Mouse (Mus musculus) ES-E14 (cell line): ENCODE measurements around the gene Ccr9. TPM values are rescaled to one million over a fixed set of nuclear protein-coding genes. Genes with fewer than 3 reads are reported as not detected.
"Not testable (repeated sequence)": the region's sequence is repeated elsewhere in the genome, so short reads cannot be mapped to it uniquely, and the experiment has no call there.

ENCODE experiments used
- DNase-seq: peaks from one replicate; pipeline ENCODE4 v3.0.0-alpha.2; 2013; ENCODE audit warnings: low read depth, low spot score
- H3K27ac ChIP-seq: 2 replicates; pipeline ENCODE4 v1.5.1; 2012; ENCODE audit warnings: low read depth, mild to moderate bottlenecking, low read length, moderate library complexity, mixed read lengths; ENCODE audit not compliant: poor library complexity, insufficient read depth, severe bottlenecking
- H3K36me3 ChIP-seq: 2 replicates; pipeline ENCODE4 v1.6.1; 2012; ENCODE audit warnings: mild to moderate bottlenecking, low read length, moderate library complexity, mixed read lengths; ENCODE audit not compliant: control insufficient read depth, poor library complexity, insufficient read depth, severe bottlenecking
- H3K4me1 ChIP-seq, 2 experiments: fragments of 150-350 bp in 1 of 2; sonication (generic) in 1 of 2; 2 replicates each; pipeline ENCODE4 v1.6.1; 2012; ENCODE audit warnings: low read length in 2 of 2, mild to moderate bottlenecking in 1 of 2, mixed read lengths in 1 of 2; ENCODE audit not compliant: control insufficient read depth in 2 of 2, insufficient read depth in 2 of 2, poor library complexity in 1 of 2
- H3K4me3 ChIP-seq, 2 experiments: fragments of 150-350 bp in 1 of 2; sonication (generic) in 1 of 2; 2 replicates each; pipeline ENCODE4 v1.5.1; 2012; ENCODE audit warnings: low read length in 2 of 2, low read depth in 1 of 2, mild to moderate bottlenecking in 1 of 2, mixed read lengths in 1 of 2; ENCODE audit not compliant: insufficient read depth in 1 of 2, poor library complexity in 1 of 2, severe bottlenecking in 1 of 2
- H3K9ac ChIP-seq: 2 replicates; pipeline ENCODE4 v1.6.1; 2012; ENCODE audit warnings: low read depth, mild to moderate bottlenecking, low read length, mixed read lengths; ENCODE audit not compliant: poor library complexity, insufficient read depth, severe bottlenecking
- H3K9me3 ChIP-seq: fragments of 150-350 bp; sonication (generic); 2 replicates; pipeline ENCODE4 v1.6.1; 2012; ENCODE audit warnings: low read depth, mild to moderate bottlenecking, low read length; ENCODE audit not compliant: control insufficient read depth, insufficient read depth
- CHD2 ChIP-seq: IDR thresholded peaks from 2 replicates; pipeline ENCODE4 v1.6.1; 2014; ENCODE audit warnings: mild to moderate bottlenecking, low read depth, low read length, inconsistent platforms
- HCFC1 ChIP-seq: IDR thresholded peaks from 2 replicates; pipeline ENCODE4 v1.6.1; 2012; ENCODE audit warnings: low read length, inconsistent platforms, borderline replicate concordance; ENCODE audit not compliant: insufficient read depth
- MAFK ChIP-seq: IDR thresholded peaks from 2 replicates; pipeline ENCODE4 v1.6.1; 2014; ENCODE audit warnings: mild to moderate bottlenecking, low read depth, low read length, inconsistent platforms; ENCODE audit not compliant: insufficient read depth
- ZC3H11A ChIP-seq: IDR thresholded peaks from 2 replicates; pipeline ENCODE4 v1.6.1; 2012; ENCODE audit warnings: low read depth, mild to moderate bottlenecking, inconsistent platforms, low read length, borderline replicate concordance
- ZNF384 ChIP-seq: IDR thresholded peaks from 2 replicates; pipeline ENCODE4 v1.6.1; 2012; ENCODE audit warnings: low read depth, low read length, inconsistent platforms
- in situ Hi-C, 2 experiments: fragments of 600-800 bp; cut with MboI; formaldehyde crosslinking; loops; one replicate each; pipeline ENCODE4 v1.15.1; 2025; ENCODE audit warnings: low sequenced_read_pairs in 2 of 2, inconsistent platforms in 1 of 2; ENCODE audit not compliant: unreplicated experiment in 2 of 2
- total RNA-seq: library from RNA; depleted of rRNA; stranded (reverse); fragments of 300-350 nt; gene quantifications from 2 replicates; pipeline ENCODE4 v1.2.3, GENCODE M21; 2012

Gene Ccr9
- total RNA-seq, 1 experiment: not detected

GRCm38 (mm10) chr9:123766996-123767395 lies 88.8 kb downstream of the Ccr9 start:
- Histone ChIP-seq H3K4me1 (no peaks in the 10 kb centered on the region), H3K27ac (no peak overlapping the region), H3K36me3 (no peaks in the 10 kb centered on the region), H3K9ac (no peak overlapping the region), H3K4me3 (no peak overlapping the region), H3K9me3 (no peaks in the 10 kb centered on the region)
- TF ChIP-seq ZNF384 (no peak), MAFK (no peak), CHD2 (no peak), HCFC1 (no peak), ZC3H11A (no peak)
- DNase-seq: no peak
- in situ Hi-C loops: no loop called here

- in situ Hi-C loops: no loop called here
- TF ChIP-seq HCFC1: no peak
- no peak for DNase-seq
- H3K27ac ChIP-seq: no peak overlapping the region
- H3K4me1 ChIP-seq: no peaks in the 10 kb centered on the region
- H3K9ac ChIP-seq: no peak overlapping the region
- H3K9me3 ChIP-seq: no peaks in the 10 kb centered on the region
- H3K36me3 ChIP-seq: no peaks in the 10 kb centered on the region
- no peak overlapping the region for H3K4me3 ChIP-seq
Measured at GRCm38 (mm10) chr9:123768443-123768842, 90.2 kb downstream of the Ccr9 start.

GRCm38 (mm10) chr9:123769532-123769931 lies 91.3 kb downstream of the Ccr9 start:
- H3K4me3 ChIP-seq: no peak overlapping the region
- H3K9ac ChIP-seq: no peak overlapping the region
- no peaks in the 10 kb centered on the region for H3K36me3 ChIP-seq
- no peak for TF ChIP-seq HCFC1
- no peak for TF ChIP-seq CHD2
- TF ChIP-seq MAFK: no peak
- TF ChIP-seq ZC3H11A: no peak
- TF ChIP-seq ZNF384: no peak
- H3K9me3 ChIP-seq: no peaks in the 10 kb centered on the region
- H3K27ac ChIP-seq: no peak overlapping the region
- in situ Hi-C loops: no loop called here
- no peak for DNase-seq
- H3K4me1 ChIP-seq: no peaks in the 10 kb centered on the region

- H3K4me1 ChIP-seq, in situ Hi-C loops, H3K9me3 ChIP-seq, H3K4me3 ChIP-seq, H3K36me3 ChIP-seq, H3K9ac ChIP-seq, H3K27ac ChIP-seq: not testable (repeated sequence)
- peak; percentile 5; the same call in 1 of the 2 replicates for TF ChIP-seq ZC3H11A
- peak; percentile 8 for DNase-seq
Measured at GRCm38 (mm10) chr9:123773299-123773698, 95.1 kb downstream of the Ccr9 start.

- H3K36me3 ChIP-seq: no peaks in the 10 kb centered on the region
- no peak for DNase-seq
- H3K9ac ChIP-seq: no peak overlapping the region
- no peak overlapping the region for H3K27ac ChIP-seq
- in situ Hi-C loops: no loop called here
- H3K9me3 ChIP-seq: no peaks in the 10 kb centered on the region
- H3K4me1 ChIP-seq: no peaks in the 10 kb centered on the region
- no peak for TF ChIP-seq HCFC1
- no peak for TF ChIP-seq MAFK
- no peak for TF ChIP-seq CHD2
- no peak for TF ChIP-seq ZNF384
- TF ChIP-seq ZC3H11A: no peak
- no peak overlapping the region for H3K4me3 ChIP-seq
Measured at GRCm38 (mm10) chr9:123788855-123789529, 110.8 kb downstream of the Ccr9 start.
